ENCODE assay signal across 27 mouse cellular contexts in genomic region chr2:131354049-131354448, GRCm38 (mm10). TPM values are rescaled to one million over a fixed set of nuclear protein-coding genes. Genes with fewer than 3 reads are reported as not detected.
DNase-seq lines count a peak whose midpoint lies in the region; ATAC-seq and TF ChIP-seq lines count a peak whose summit lies in the region.
"Had no signal": no experiment of that assay in that cellular context is flagged by ENCODE, and none has a peak within 500 bp of the region (broad histone marks: within the 10 kb centered on the region; RNA-seq: fewer than 3 reads in every experiment).

No protein-coding gene starts in this region.

- H3K4me1 ChIP-seq in kidney, embryonic 14.5 days (ENCODE audit: control insufficient read depth, insufficient read depth, low read length) = peaks cover 9% of the 10 kb centered on the region
- H3K4me1 ChIP-seq in midbrain, embryonic 10.5 days = peaks cover 19% of the 10 kb centered on the region
- H3K4me1 ChIP-seq in midbrain, embryonic 15.5 days = peaks cover 15% of the 10 kb centered on the region
- H3K4me1 ChIP-seq in MEL (ENCODE audit: control insufficient read depth in 1 of 2, insufficient read depth in 2 of 2, low read length in 2 of 2) = peaks cover 3% of the 10 kb centered on the region in 2 experiments; a peak in 3 of 4 replicates
- H3K4me1 ChIP-seq in intestine, postnatal 0 days (replicated peaks; ENCODE audit: control insufficient read depth, insufficient read depth, low read length) = peaks cover 3% of the 10 kb centered on the region; the same call in 1 of the 2 replicates

- TF ChIP-seq RAD21 in MEL (IDR thresholded peaks at IDR 0.05; ENCODE audit: low read depth, low read length) = no peak

- no peaks in the 10 kb centered on the region for H3K36me3 ChIP-seq in kidney, embryonic 14.5 days (ENCODE audit: control insufficient read depth, insufficient read depth, low read length)
- no peaks in the 10 kb centered on the region for H3K36me3 ChIP-seq in midbrain, embryonic 10.5 days
- no peaks in the 10 kb centered on the region for H3K36me3 ChIP-seq in midbrain, embryonic 15.5 days (replicated peaks)
- peaks cover 0 to 2% of the 10 kb centered on the region in 2 experiments; a peak in 1 of 4 replicates for H3K36me3 ChIP-seq in MEL (ENCODE audit: control insufficient read depth in 1 of 2, insufficient read depth in 2 of 2, low read length in 2 of 2)
- H3K36me3 ChIP-seq in intestine, postnatal 0 days (ENCODE audit: control insufficient read depth, insufficient read depth) = no peaks in the 10 kb centered on the region
- H3K36me3 ChIP-seq: embryonic facial prominence, embryonic 10.5 days; embryonic facial prominence, embryonic 13.5 days; forebrain, embryonic 12.5 days; forebrain, embryonic 15.5 days; heart, embryonic 12.5 days; heart, embryonic 15.5 days; hindbrain, embryonic 10.5 days; hindbrain, embryonic 13.5 days had no signal

- H3K9ac ChIP-seq in kidney, embryonic 14.5 days (ENCODE audit: low read depth, low read length) = no peak overlapping the region
- H3K9ac ChIP-seq in midbrain, embryonic 15.5 days = no peak overlapping the region
- no peak overlapping the region for H3K9ac ChIP-seq in MEL (ENCODE audit: control insufficient read depth, low read depth, low read length, poor library complexity, severe bottlenecking)
- H3K9ac ChIP-seq in intestine, postnatal 0 days (ENCODE audit: low read depth, low read length) = no peak overlapping the region

- 50% methylated on average over 6 of the region's 6 CpGs for WGBS in kidney, embryonic 14.5 days
- 67% methylated on average over 6 of the region's 6 CpGs for WGBS in midbrain, embryonic 10.5 days
- 68% methylated on average over 6 of the region's 6 CpGs for WGBS in midbrain, embryonic 15.5 days
- WGBS in intestine, postnatal 0 days = 31% methylated on average over 6 of the region's 6 CpGs

- no peak overlapping the region for H3K27ac ChIP-seq in kidney, embryonic 14.5 days (ENCODE audit: low read depth, low read length)
- no peak overlapping the region for H3K27ac ChIP-seq in midbrain, embryonic 10.5 days (replicated peaks)
- no peak overlapping the region for H3K27ac ChIP-seq in midbrain, embryonic 15.5 days
- H3K27ac ChIP-seq in MEL (ENCODE audit: control insufficient read depth, low read depth, low read length) = no peak overlapping the region
- no peak overlapping the region for H3K27ac ChIP-seq in intestine, postnatal 0 days (ENCODE audit: low read depth, low read length)
- H3K27ac ChIP-seq: embryonic facial prominence, embryonic 13.5 days; forebrain, embryonic 12.5 days; forebrain, embryonic 15.5 days; heart, embryonic 15.5 days; hindbrain, embryonic 13.5 days had no signal

- no peaks in the 10 kb centered on the region; the same call in 1 of the 2 replicates for H3K79me2 ChIP-seq in MEL (ENCODE audit: control insufficient read depth, insufficient read depth, low read length, poor library complexity)

- H3K4me3 ChIP-seq in kidney, embryonic 14.5 days (ENCODE audit: low read length) = no peak overlapping the region
- H3K4me3 ChIP-seq in midbrain, embryonic 10.5 days = peak overlapping the region; percentile 75; the same call in 1 of the 2 replicates
- H3K4me3 ChIP-seq in midbrain, embryonic 15.5 days = no peak overlapping the region
- H3K4me3 ChIP-seq in MEL (ENCODE audit: control insufficient read depth in 1 of 2, insufficient read depth in 1 of 2, low read depth in 2 of 2, low read length in 2 of 2) = no peak overlapping the region
- no peak overlapping the region for H3K4me3 ChIP-seq in intestine, postnatal 0 days (ENCODE audit: low read depth, low read length)

- H3K27me3 ChIP-seq in kidney, embryonic 14.5 days (ENCODE audit: control insufficient read depth, insufficient read depth, low read length) = no peaks in the 10 kb centered on the region
- no peaks in the 10 kb centered on the region for H3K27me3 ChIP-seq in midbrain, embryonic 10.5 days (ENCODE audit: low read depth, poor library complexity, severe bottlenecking)
- H3K27me3 ChIP-seq in midbrain, embryonic 15.5 days (replicated peaks) = no peaks in the 10 kb centered on the region
- H3K27me3 ChIP-seq in MEL (ENCODE audit: control insufficient read depth in 1 of 2, insufficient read depth in 2 of 2, low read length in 2 of 2) = 0 out of 4 replicates have a peak, but pooled peaks cover 0 to 4% of the 10 kb centered on the region in 2 experiments
- H3K27me3 ChIP-seq in intestine, postnatal 0 days (replicated peaks; ENCODE audit: control insufficient read depth, insufficient read depth, low read length) = no peaks in the 10 kb centered on the region
- H3K27me3 ChIP-seq: embryonic facial prominence, embryonic 13.5 days; forebrain, embryonic 15.5 days; heart, embryonic 15.5 days; hindbrain, embryonic 13.5 days had no signal

- no peak for ATAC-seq in kidney, embryonic 14.5 days (ENCODE audit: low FRiP score, low TSS enrichment)
- no peak for ATAC-seq in midbrain, embryonic 15.5 days (replicated peaks)
- ATAC-seq in intestine, postnatal 0 days = peak; percentile 50; the same call in 1 of the 2 replicates
- ATAC-seq: activated CD4-positive, CD25-positive, alpha-beta regulatory T cell, adult 4 months; forebrain, embryonic 15.5 days had no signal

- no peak for TF ChIP-seq CTCF in MEL (IDR thresholded peaks at IDR 0.05 in 2 of 3, conservative IDR thresholded peaks at IDR 0.05 in 1 of 3; ENCODE audit: control insufficient read depth in 1 of 3, insufficient read depth in 1 of 3, low read depth in 2 of 3, low read length in 3 of 3, poor library complexity in 1 of 3, severe bottlenecking in 1 of 3)
- TF ChIP-seq CTCF in intestine, postnatal 0 days (IDR thresholded peaks at IDR 0.05; ENCODE audit: low read depth) = no peak

- TF ChIP-seq EP300 in MEL (IDR thresholded peaks at IDR 0.05; ENCODE audit: low read depth in 1 of 2, low read length in 2 of 2) = no peak

- H3K9me3 ChIP-seq in kidney, embryonic 14.5 days (ENCODE audit: control insufficient read depth, low read length) = no peaks in the 10 kb centered on the region
- no peaks in the 10 kb centered on the region for H3K9me3 ChIP-seq in midbrain, embryonic 10.5 days (replicated peaks)
- no peaks in the 10 kb centered on the region for H3K9me3 ChIP-seq in midbrain, embryonic 15.5 days
- no peaks in the 10 kb centered on the region for H3K9me3 ChIP-seq in MEL (replicated peaks; ENCODE audit: insufficient read depth, low read length)
- no peaks in the 10 kb centered on the region for H3K9me3 ChIP-seq in intestine, postnatal 0 days (ENCODE audit: control insufficient read depth)
- H3K9me3 ChIP-seq: embryonic facial prominence, embryonic 10.5 days; embryonic facial prominence, embryonic 13.5 days; forebrain, embryonic 12.5 days; forebrain, embryonic 15.5 days; heart, embryonic 12.5 days; heart, embryonic 15.5 days; hindbrain, embryonic 10.5 days; hindbrain, embryonic 13.5 days had no signal

- no peak for DNase-seq in kidney, adult 9 months
- DNase-seq in midbrain, embryonic 10.5 days (ENCODE audit: low spot score) = no peak
- peak; percentile 17 for DNase-seq in MEL (ENCODE audit: low read depth, low spot score)
- DNase-seq in layer of hippocampus, adult 9-11 months = no peak
- no peak for DNase-seq in spleen, postnatal 4 days (ENCODE audit: low spot score in 2 of 2)
- DNase-seq: adrenal gland, adult 8-10 months; adrenal gland, postnatal 25 days; cerebellum, adult 11-12 months; cerebellum, adult 8-10 months; cerebellum, postnatal 36 days; gastrocnemius, postnatal 25 days; heart, adult 18-20 months; heart, postnatal 10 days; heart, postnatal 36 days had no signal

- no peak for TF ChIP-seq POLR2A in MEL (IDR thresholded peaks at IDR 0.05; ENCODE audit: control insufficient read depth in 1 of 2, insufficient read depth in 1 of 2, low read depth in 1 of 2, low read length in 2 of 2, poor library complexity in 1 of 2)

- H3K4me2 ChIP-seq in kidney, embryonic 14.5 days (replicated peaks; ENCODE audit: low read depth, low read length) = peak overlapping the region; percentile 73; the same call in 1 of the 2 replicates
- H3K4me2 ChIP-seq in midbrain, embryonic 15.5 days = no peak overlapping the region
- peak overlapping the region; percentile 94 for H3K4me2 ChIP-seq in intestine, postnatal 0 days (replicated peaks; ENCODE audit: low read depth)

TF ChIP-seq in MEL, 35 proteins besides CTCF, POLR2A, EP300 and RAD21 (continues in another document):
- TF ChIP-seq ZC3H11A (IDR thresholded peaks at IDR 0.05; ENCODE audit: low read depth, low read length) = no peak
- no peak for TF ChIP-seq NRF1 (IDR thresholded peaks at IDR 0.05; ENCODE audit: insufficient read depth, low read depth, low read length, poor library complexity, severe bottlenecking)
- no peak for TF ChIP-seq MAZ (IDR thresholded peaks at IDR 0.05; ENCODE audit: low read depth, low read length)
- TF ChIP-seq E2F4 (IDR thresholded peaks at IDR 0.05; ENCODE audit: borderline replicate concordance, low read depth, low read length) = no peak
- TF ChIP-seq GABPA (IDR thresholded peaks at IDR 0.05; ENCODE audit: low read depth, low read length) = no peak
- TF ChIP-seq MYC (IDR thresholded peaks at IDR 0.05; ENCODE audit: low read depth, low read length) = no peak
- no peak for TF ChIP-seq JUND (IDR thresholded peaks at IDR 0.05; ENCODE audit: low read depth, low read length)
- TF ChIP-seq CHD1 (IDR thresholded peaks at IDR 0.05; ENCODE audit: low read depth, low read length) = no peak
- no peak for TF ChIP-seq RCOR1 (IDR thresholded peaks at IDR 0.05; ENCODE audit: low read depth, low read length)
- no peak for TF ChIP-seq MXI1 (IDR thresholded peaks at IDR 0.05; ENCODE audit: low read depth, low read length)
- no peak for TF ChIP-seq SMC3 (IDR thresholded peaks at IDR 0.05; ENCODE audit: low read depth, low read length)
- TF ChIP-seq USF2 (IDR thresholded peaks at IDR 0.05; ENCODE audit: borderline replicate concordance in 1 of 2, insufficient read depth in 1 of 2, low read depth in 1 of 2, low read length in 2 of 2) = no peak
- TF ChIP-seq GATA1 (IDR thresholded peaks at IDR 0.05; ENCODE audit: low read depth, low read length) = no peak
- no peak for TF ChIP-seq ELF1 (IDR thresholded peaks at IDR 0.05; ENCODE audit: low read depth, low read length)
- no peak for TF ChIP-seq NELFE (IDR thresholded peaks at IDR 0.05; ENCODE audit: low read depth, low read length)
- no peak for TF ChIP-seq TAL1 (IDR thresholded peaks at IDR 0.05; ENCODE audit: low read length)
- no peak for TF ChIP-seq MAX (IDR thresholded peaks at IDR 0.05; ENCODE audit: low read length)
- no peak for TF ChIP-seq POLR2AphosphoS2 (IDR thresholded peaks at IDR 0.05; ENCODE audit: low read length)

RNA-seq across cellular contexts. Expression of gene Rnf24, which starts 1.4 kb away (rescaled TPM):
- polyA plus RNA-seq in kidney, embryonic 14.5 days (2014; fragmentation: Nextera tagmentation; extraction: Ambion mirVana) = 3.9 and 4.8 TPM in 2 replicates
- 7.5 and 10.5 TPM in 2 replicates for polyA plus RNA-seq in midbrain, embryonic 10.5 days (2016; fragmentation: Nextera tagmentation; extraction: Ambion mirVana)
- 20.2 and 22.3 TPM in 2 replicates for polyA plus RNA-seq in midbrain, embryonic 15.5 days (2015; fragmentation: Nextera tagmentation; extraction: Ambion mirVana)
- total RNA-seq in MEL (2012; rRNA removed) = 0.73 and 0.78 TPM in 2 replicates
- polyA plus RNA-seq in MEL (2012; ENCODE audit: insufficient read depth in 1 of 2, insufficient read length in 2 of 2, low read depth in 1 of 2, low replicate concordance in 2 of 2, missing spikeins in 1 of 2) = 1 to 10 TPM in 1 of 2 experiments, not detected in 1; 2.9 TPM
- 1.1 and 1.4 TPM in 2 replicates for polyA plus RNA-seq in intestine, postnatal 0 days (2015; fragmentation: Nextera tagmentation; extraction: Ambion mirVana)
- polyA plus RNA-seq: erythroblast, embryonic 14.5 days had no signal
